In the genomic region with DNA sequence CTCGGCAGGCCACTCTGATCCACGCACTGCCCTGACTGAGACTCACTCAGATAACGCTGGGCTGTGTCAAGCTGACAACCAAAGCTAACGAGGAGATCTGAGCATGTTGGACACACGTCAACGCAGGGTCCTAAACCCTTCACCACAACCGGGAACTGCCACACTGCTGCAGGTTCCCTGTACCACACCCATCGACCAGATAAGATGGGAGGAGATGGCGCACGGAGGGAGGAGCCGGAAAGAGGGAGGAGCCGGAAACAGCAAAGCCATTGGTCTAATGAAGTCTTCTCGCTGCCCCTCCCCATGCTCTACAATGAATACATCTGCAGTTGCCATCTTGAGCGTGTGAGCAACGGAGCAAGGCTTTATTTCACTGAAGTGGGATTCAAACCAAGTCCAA, we compare ENCODE assay signal across 16 mouse cellular contexts.
DNase-seq lines count a peak whose midpoint lies in the region; ATAC-seq and TF ChIP-seq lines count a peak whose summit lies in the region.
"Had no signal": no experiment of that assay in that cellular context is flagged by ENCODE, and none has a peak within 500 bp of the region (broad histone marks: within the 10 kb centered on the region; RNA-seq: fewer than 3 reads in every experiment).

No protein-coding gene starts in this region.

- no peak for DNase-seq in heart, adult 8-10 months (ENCODE audit: low spot score)
- peak; percentile 79 for DNase-seq in ES-E14 (ENCODE audit: low read depth, low spot score)
- no peak for DNase-seq in embryo, embryonic 10.5 days (ENCODE audit: low spot score)
- no peak for DNase-seq in kidney, postnatal 14 days
- DNase-seq: adrenal gland, postnatal 36 days; cerebellum, adult 11 months; gastrocnemius, postnatal 10 days; kidney, postnatal 4 days; lung, postnatal 14 days had no signal

- no peaks in the 10 kb centered on the region for H3K36me3 ChIP-seq in heart, embryonic 13.5 days
- H3K36me3 ChIP-seq in ES-E14 (ENCODE audit: control insufficient read depth, insufficient read depth, low read length, poor library complexity, severe bottlenecking), result no peaks in the 10 kb centered on the region
- H3K36me3 ChIP-seq in kidney, embryonic 16.5 days (ENCODE audit: insufficient read depth, low read length), result no peaks in the 10 kb centered on the region
- H3K36me3 ChIP-seq: embryonic facial prominence, embryonic 10.5 days; limb, embryonic 13.5 days; midbrain, embryonic 12.5 days had no signal

- no peak overlapping the region for H3K9ac ChIP-seq in heart, embryonic 13.5 days
- H3K9ac ChIP-seq in ES-E14 (ENCODE audit: insufficient read depth, low read depth, low read length, poor library complexity, severe bottlenecking), result no peak overlapping the region; the same call in 1 of the 2 replicates
- H3K9ac ChIP-seq in kidney, embryonic 16.5 days (replicated peaks; ENCODE audit: low read length), result no peak overlapping the region
- H3K9ac ChIP-seq: limb, embryonic 13.5 days; midbrain, embryonic 12.5 days had no signal

- no peak overlapping the region for H3K4me3 ChIP-seq in heart, embryonic 13.5 days
- peak overlapping the region; percentile 17 to 34; a peak in 1 of 4 replicates for H3K4me3 ChIP-seq in ES-E14 (ENCODE audit: insufficient read depth in 1 of 2, low read depth in 1 of 2, low read length in 2 of 2, poor library complexity in 1 of 2, severe bottlenecking in 1 of 2)
- no peak overlapping the region for H3K4me3 ChIP-seq in kidney, embryonic 16.5 days (ENCODE audit: low read length)
- H3K4me3 ChIP-seq: embryonic facial prominence, embryonic 10.5 days; limb, embryonic 13.5 days; midbrain, embryonic 12.5 days had no signal

- H3K4me2 ChIP-seq in heart, embryonic 13.5 days, result peak overlapping the region; percentile 37
- H3K4me2 ChIP-seq in kidney, embryonic 16.5 days (replicated peaks; ENCODE audit: low read depth, low read length), result no peak overlapping the region
- H3K4me2 ChIP-seq: limb, embryonic 13.5 days; midbrain, embryonic 12.5 days had no signal

- H3K9me3 ChIP-seq in heart, embryonic 13.5 days, result no peaks in the 10 kb centered on the region
- no peaks in the 10 kb centered on the region for H3K9me3 ChIP-seq in ES-E14 (ENCODE audit: control insufficient read depth, insufficient read depth, low read depth, low read length)
- H3K9me3 ChIP-seq in kidney, embryonic 16.5 days (ENCODE audit: low read length), result no peaks in the 10 kb centered on the region
- H3K9me3 ChIP-seq: embryonic facial prominence, embryonic 10.5 days; limb, embryonic 13.5 days; midbrain, embryonic 12.5 days had no signal

- WGBS in heart, embryonic 13.5 days, result 31% methylated on average over 15 of the region's 15 CpGs
- 63% methylated on average over 15 of the region's 15 CpGs for WGBS in kidney, embryonic 16.5 days

- in situ Hi-C loops in ES-E14 (cut with MboI; ENCODE audit: low sequenced_read_pairs in 2 of 2, unreplicated experiment in 2 of 2), result no loop called here

- ATAC-seq in heart, embryonic 13.5 days (ENCODE audit: extremely low read depth, insufficient number of reproducible peaks, low FRiP score, low TSS enrichment), result no peak
- peak; percentile 59 for ATAC-seq in common myeloid progenitor, adult 5-6 weeks (replicated peaks; ENCODE audit: low read depth, poor library complexity, severe bottlenecking)
- ATAC-seq in megakaryocyte, adult 5-6 weeks (ENCODE audit: poor library complexity, severe bottlenecking), result peak; percentile 40; the same call in 1 of the 2 replicates
- no peak for ATAC-seq in kidney, embryonic 16.5 days (ENCODE audit: low FRiP score, low TSS enrichment)

- H3K27ac ChIP-seq in heart, embryonic 13.5 days (replicated peaks), result no peak overlapping the region
- H3K27ac ChIP-seq in ES-E14 (ENCODE audit: insufficient read depth, low read depth, low read length, poor library complexity, severe bottlenecking), result no peak overlapping the region
- no peak overlapping the region for H3K27ac ChIP-seq in kidney, embryonic 16.5 days (ENCODE audit: low read length)
- H3K27ac ChIP-seq: embryonic facial prominence, embryonic 10.5 days; limb, embryonic 13.5 days; midbrain, embryonic 12.5 days had no signal

- peaks cover 49% of the 10 kb centered on the region for H3K27me3 ChIP-seq in heart, embryonic 13.5 days (replicated peaks)
- peaks cover 24% of the 10 kb centered on the region for H3K27me3 ChIP-seq in kidney, embryonic 16.5 days (ENCODE audit: insufficient read depth, low read length)

- peaks cover 19% of the 10 kb centered on the region for H3K4me1 ChIP-seq in heart, embryonic 13.5 days
- peaks cover 0 to 13% of the 10 kb centered on the region in 2 experiments; a peak in 2 of 4 replicates for H3K4me1 ChIP-seq in ES-E14 (ENCODE audit: control insufficient read depth in 2 of 2, insufficient read depth in 2 of 2, low read length in 2 of 2, poor library complexity in 1 of 2)
- peaks cover 10% of the 10 kb centered on the region; the same call in 1 of the 2 replicates for H3K4me1 ChIP-seq in kidney, embryonic 16.5 days (ENCODE audit: insufficient read depth, low read length)

TF ChIP-seq in ES-E14, 5 proteins besides CTCF, POLR2A, EP300 and RAD21:
- TF ChIP-seq MAFK (IDR thresholded peaks at IDR 0.05; ENCODE audit: insufficient read depth, low read depth, low read length), result no peak
- no peak for TF ChIP-seq ZNF384 (IDR thresholded peaks at IDR 0.05; ENCODE audit: low read depth, low read length)
- TF ChIP-seq ZC3H11A (IDR thresholded peaks at IDR 0.05; ENCODE audit: borderline replicate concordance, low read depth, low read length), result no peak
- no peak for TF ChIP-seq HCFC1 (IDR thresholded peaks at IDR 0.05; ENCODE audit: borderline replicate concordance, insufficient read depth, low read length)
- no peak for TF ChIP-seq CHD2 (IDR thresholded peaks at IDR 0.05; ENCODE audit: low read depth, low read length)

Comparison
In these comparisons a context has a peak if more than half of its experiments do, and no peak if none do; other contexts are left out.
1. ATAC-seq: peak in common myeloid progenitor, adult 5-6 weeks (single experiment) and megakaryocyte, adult 5-6 weeks (single experiment); none in heart, embryonic 13.5 days (single experiment) and kidney, embryonic 16.5 days (single experiment).
2. H3K4me3 ChIP-seq: peak in ES-E14 (2 of 2); none in heart, embryonic 13.5 days (single experiment) and kidney, embryonic 16.5 days (single experiment).